Mouse (Mus musculus) spleen, postnatal 36 days (tissue): ENCODE data around the gene Rasa4.
A peak's percentile ranks its signal among the peaks of the same experiment; 100 is the strongest.
"Not testable (repeated sequence)": the region's sequence is repeated elsewhere in the genome, so short reads cannot be mapped to it uniquely, and the experiment has no call there.

Source experiments
- DNase-seq, 2 experiments: peaks; one replicate each; pipeline ENCODE4 v3.0.0; 2022; ENCODE audit warnings: low spot score in 2 of 2, mixed read lengths in 1 of 2

Gene Rasa4

DNA sequence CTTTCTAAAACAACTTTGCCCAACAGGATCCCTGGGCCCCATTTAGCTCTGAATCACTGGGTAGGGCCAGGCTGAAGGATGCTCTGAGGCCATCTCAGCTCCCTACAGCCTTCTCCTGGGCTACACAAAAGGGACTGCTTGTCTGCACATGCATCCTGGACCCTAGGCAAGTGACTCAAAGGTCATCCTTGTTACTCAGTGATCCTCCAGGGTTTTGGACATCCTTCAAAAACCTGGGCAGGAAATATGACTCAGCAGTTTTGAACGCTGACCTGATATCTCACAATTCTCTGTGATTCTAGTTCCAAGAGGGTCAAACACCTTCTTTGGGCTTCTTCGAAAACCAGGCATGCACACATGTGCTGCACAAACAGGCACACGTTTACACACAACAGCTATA is 25.3 kb downstream of the Rasa4 start:
- no peak for DNase-seq

DNA sequence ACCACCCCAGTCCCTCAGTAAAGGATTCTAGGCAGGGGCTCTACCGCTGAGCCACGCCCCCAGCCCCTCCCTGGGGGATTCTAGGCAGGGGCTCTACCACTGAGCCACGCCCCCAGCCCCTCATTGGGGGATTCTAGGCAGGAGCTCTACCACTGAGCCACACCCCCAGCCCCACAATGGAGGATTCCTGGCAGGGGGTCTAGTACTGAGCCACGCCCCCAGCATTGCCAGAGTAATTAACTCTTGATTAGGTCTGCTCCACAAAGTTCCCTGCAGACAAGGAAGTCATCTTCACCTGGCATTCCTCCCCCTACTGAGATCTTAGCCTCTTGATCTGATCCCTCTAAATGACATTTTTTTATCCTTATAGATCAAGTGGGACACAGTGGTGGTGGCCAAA is 29.8 kb downstream of the Rasa4 start:
- not testable (repeated sequence) for DNase-seq

GRCm38 (mm10) chr5:136115891-136116783 is 32.4 kb downstream of the Rasa4 start, which contains the start of gene Polr2j:
Gene Polr2j (plus strand): TSS chr5:136116631.
- peak; percentile 95 to 96 for DNase-seq

GRCm38 (mm10) chr5:136116784-136117112 is 33.0 kb downstream of the Rasa4 start:
- DNase-seq = no peak

DNA sequence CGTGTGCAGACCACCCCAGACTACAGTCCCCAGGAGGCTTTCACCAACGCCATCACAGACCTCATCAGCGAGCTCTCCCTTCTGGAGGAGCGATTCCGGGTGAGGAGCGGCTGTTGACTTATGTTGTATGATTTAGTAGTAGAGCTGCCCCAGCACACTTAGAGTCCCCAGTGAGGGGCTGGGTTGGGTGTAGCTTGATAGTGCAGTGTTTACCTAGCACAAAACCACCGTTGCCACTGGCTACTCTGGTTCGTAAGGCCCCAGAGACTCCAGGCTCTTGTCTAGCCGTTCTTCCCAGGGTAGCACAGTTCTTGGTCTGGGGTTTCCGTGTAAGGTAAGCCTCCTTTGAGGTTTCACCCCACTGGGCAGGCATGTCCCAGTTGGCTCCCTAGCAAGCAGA is 38.4 kb downstream of the Rasa4 start:
- DNase-seq = no peak

GRCm38 (mm10) chr5:136135571-136136291 is 52.0 kb downstream of the Rasa4 start, which contains the start of the genes Lrwd1 and Alkbh4:
Gene Lrwd1 (minus strand): TSS chr5:136136074.
Gene Alkbh4 (plus strand): TSS chr5:136136146.
- DNase-seq = peak; percentile 97 to 98

DNA sequence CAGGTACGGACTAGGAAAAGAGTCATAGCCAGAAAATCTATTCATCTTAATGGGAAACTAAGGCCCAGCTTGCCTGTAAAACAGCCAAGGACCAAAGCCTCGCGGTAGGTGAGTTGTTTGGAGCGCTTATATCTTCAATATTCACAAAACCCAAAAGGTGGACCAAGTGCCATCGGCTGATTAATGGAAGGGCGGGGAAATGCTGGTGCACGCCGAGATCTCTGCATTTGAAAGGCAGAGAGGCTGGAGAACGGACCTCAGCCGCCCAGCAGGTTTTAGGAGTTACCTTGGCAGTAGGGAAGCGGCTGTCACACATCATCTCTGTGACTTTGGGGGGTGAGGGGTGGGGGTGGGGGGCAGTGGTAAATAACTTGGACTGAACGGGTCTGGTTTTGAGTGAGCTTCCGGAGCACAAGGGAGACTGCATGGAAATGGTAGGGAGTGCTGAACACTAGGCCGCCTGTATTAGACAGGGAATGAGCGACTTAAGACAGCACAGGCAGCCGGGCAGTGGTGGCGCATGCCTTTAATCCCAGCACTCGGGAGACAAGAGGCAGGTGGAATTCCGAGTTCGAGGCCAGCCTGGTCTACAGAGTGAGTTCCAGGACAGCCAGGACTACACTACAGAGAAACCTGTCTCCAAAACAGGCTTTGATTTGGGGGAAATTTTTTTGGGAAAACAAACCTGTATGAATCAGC is 52.7 kb downstream of the Rasa4 start:
- no peak for DNase-seq

DNA sequence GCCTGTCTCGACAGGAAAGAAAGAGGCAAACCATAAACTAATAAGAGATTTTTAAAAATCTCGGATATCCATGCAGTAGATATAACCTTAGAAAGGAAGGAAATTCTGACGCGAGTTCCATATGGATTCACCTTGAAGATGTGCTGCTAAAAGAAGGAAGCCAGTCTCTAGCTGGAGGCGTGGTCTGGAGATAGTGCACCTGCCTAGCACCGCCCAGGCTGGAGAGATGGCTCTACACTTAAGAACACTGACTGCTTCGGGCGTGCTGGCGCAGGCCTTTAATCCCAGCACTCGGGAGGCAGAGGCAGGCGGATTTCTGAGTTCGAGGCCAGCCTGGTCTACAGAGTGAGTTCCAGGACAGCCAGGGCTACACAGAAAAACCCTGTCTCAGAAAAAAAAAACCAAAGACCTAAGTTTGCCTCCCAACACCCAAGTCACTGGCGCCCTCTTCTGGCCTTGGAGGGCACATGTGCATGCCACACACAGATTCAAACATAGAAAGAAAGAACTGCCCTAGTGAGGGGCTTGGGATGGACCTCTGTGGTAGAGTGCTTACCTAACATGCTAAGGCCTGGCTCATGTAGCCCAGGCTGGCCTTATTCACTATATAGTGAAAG is 54.0 kb downstream of the Rasa4 start:
- DNase-seq = peak; percentile 59 to 66

DNA sequence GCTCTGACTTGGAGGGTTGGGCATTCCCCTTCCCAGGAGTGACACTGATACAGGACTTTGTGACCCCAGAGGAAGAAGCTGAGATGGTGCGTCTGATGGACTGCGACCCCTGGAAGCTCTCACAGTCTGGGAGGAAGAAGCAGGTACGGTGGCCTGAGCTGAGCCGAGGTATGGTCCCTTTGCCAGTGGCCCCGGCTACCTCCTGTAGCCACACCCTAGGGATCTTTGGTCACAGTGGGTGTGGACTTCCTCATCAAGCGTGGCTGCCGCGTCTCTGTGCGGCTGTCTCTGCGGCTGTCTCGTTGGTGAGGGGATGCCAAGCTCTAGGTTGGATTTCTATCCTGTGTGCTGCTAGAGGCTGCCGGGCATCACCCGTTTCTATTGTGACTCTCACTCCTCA is 55.7 kb downstream of the Rasa4 start:
- DNase-seq = no peak

- no peak for DNase-seq
These were observed 56.4 kb downstream of the Rasa4 start for GRCm38 (mm10) chr5:136140057-136140482.

DNA sequence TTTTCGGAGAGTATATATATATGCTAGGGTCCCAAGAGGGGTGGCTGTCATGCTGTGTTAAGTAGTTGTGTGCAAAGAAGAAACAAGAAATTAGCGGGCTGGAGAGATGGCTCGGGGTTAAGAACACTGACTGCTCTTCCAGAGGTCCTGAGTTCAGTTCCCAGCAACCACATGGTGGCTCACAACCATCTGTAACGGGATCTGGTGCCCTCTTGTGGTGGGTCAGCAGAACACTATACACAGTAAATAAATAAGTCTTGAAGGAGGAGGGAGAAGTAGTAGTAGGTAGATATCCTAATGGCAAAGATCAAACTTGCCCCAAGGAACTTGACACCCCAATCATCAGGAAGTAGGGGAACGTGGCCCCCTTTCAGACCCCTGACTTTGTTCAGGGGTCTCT is 59.0 kb downstream of the Rasa4 start:
- DNase-seq = no peak

DNA sequence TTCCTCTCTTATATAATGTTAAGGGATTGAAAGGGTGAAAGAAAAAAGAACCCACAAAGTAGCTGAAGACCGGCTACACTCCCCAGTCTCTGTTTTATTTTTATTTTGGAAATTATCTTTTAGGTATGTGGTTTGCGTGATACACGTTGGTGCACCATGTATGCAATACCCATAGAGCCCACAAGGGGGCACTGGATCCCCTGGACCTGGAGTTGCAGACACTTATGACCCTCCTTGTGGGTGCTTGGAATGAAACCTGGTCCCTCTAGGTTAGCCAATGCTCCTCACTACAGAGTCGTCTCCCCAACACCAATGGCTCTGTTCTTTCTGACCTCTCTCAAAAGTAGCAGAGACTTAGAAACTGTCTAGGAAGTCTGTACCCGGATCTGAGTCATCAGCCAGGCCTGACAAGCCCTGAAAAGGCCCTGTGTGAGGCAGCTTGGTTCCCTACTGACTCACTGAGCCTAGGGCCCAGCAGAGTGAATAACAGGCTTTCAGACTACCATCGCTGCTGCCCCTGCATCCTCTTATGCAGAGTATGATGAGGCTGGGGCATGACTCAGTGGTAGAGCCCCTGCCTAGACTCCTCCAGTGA is 59.5 kb downstream of the Rasa4 start:
- no peak for DNase-seq

- no peak for DNase-seq
These were observed 61.1 kb downstream of the Rasa4 start for GRCm38 (mm10) chr5:136144606-136145430.

- DNase-seq = peak; percentile 75 to 80
These were observed 63.2 kb downstream of the Rasa4 start for GRCm38 (mm10) chr5:136146936-136147335.

DNA sequence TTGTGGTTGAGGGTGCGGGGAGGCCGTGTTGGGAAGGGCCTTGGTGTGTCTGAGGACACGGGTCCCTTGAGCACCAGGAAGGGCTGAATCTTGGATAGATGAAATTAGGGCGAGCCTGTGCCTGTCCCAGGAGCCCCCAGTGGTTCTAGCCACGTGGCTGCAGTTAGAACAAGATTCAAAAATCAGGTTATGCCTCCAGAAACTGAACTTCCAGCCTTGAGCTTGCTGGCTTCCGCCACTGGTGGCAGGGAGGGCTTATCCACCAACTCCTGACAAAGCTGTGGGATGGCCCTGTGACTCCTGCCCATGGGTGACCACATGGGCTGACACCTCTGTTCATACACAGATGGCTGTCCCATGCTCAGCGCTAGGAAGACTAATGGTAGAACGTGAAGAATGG is 64.0 kb downstream of the Rasa4 start:
- no peak for DNase-seq

DNA sequence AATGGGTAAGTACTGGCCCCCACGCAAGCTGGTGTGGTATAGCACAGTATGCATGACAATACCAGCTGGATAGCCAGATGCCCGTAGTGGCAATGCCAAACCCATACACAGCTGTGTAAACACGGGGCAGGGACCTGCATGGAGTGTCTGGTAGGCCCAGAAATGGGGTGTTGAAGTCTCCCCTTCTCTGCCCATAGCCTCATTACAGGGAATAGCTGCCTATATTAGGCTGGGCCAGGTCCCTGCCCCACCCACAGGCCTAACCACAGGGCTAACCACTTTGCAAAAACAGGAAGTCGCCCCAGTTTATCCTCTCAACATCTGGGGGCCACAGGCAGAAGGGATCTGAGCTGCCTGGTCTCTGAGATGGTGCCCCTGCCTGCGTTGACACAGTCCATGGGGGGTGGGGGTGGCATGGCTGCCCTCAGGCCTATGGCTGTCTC is 65.4 kb downstream of the Rasa4 start:
- DNase-seq = peak; percentile 62 to 63

DNA sequence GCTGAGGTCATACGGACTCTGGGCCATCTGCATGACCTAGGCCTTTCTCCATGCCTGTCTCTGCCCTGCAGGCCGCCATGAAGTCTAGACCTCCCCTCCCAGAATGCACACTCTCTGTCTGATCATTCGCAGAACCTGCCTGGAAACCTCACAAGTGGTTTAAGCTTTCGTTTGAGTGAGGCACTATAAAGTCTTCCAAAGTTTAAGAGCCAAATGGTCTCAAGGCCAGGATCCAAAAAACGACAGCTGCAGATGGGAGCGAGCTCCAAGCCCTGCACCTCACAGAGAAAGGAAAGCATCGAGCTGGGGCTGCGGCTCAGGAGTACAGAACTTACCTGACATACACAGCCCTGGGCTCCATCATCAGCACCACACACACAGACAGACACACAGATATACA is 68.6 kb downstream of the Rasa4 start:
- DNase-seq = no peak

GRCm38 (mm10) chr5:136155399-136155798 is 71.7 kb downstream of the Rasa4 start:
- no peak for DNase-seq

DNA sequence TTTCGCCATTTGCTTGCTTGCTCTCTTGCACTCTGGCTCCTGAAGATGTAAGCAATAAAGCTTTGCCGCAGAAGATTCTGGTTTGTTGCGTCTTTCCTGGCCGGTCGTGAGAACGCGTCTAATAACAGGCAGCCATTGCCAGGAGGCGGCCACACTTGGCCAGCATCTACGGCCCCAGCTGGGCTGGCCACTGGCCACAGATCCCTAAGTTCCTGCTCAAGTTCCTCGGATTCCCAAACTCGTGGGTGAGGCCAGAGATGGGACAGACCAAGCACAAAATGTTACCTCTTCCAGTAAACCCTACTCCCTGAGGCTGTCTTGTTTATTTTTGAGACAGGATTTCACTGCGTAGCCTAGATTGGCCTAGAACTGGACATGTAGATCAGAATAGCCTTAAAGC is 76.4 kb downstream of the Rasa4 start:
- not testable (repeated sequence) for DNase-seq
